Mouse (Mus musculus) lung, adult 2 months (tissue): ENCODE data around the gene Stt3b.
"Not testable (repeated sequence)": the region's sequence is repeated elsewhere in the genome, so short reads cannot be mapped to it uniquely, and the experiment has no call there.

Experiments
- CTCF ChIP-seq: fragments of 200-500 bp; IDR thresholded peaks from 2 replicates; pipeline ENCODE4 v1.5.1; 2011; ENCODE audit warnings: mild to moderate bottlenecking, low read length, control low read depth; ENCODE audit not compliant: insufficient read depth
- POLR2A ChIP-seq: fragments of 200-500 bp; IDR thresholded peaks from 2 replicates; pipeline ENCODE4 v1.6.1; 2011; ENCODE audit warnings: low read depth, mild to moderate bottlenecking, control low read depth, low read length, borderline replicate concordance; ENCODE audit errors: extremely low read depth

- TF ChIP-seq POLR2A, CTCF: not testable (repeated sequence)
Measured at GRCm38 (mm10) chr9:115272451-115272850, 37.8 kb downstream of the Stt3b start.
